Comparison of ENCODE assay signal across 10 mouse cellular contexts in genomic region chr4:130167321-130167720, GRCm38 (mm10). TPM values are rescaled to one million over a fixed set of nuclear protein-coding genes. Genes with fewer than 3 reads are reported as not detected.
DNase-seq lines count a peak whose midpoint lies in the region; ATAC-seq and TF ChIP-seq lines count a peak whose summit lies in the region.
"Had no signal": no experiment of that assay in that cellular context is flagged by ENCODE, and none has a peak within 500 bp of the region (broad histone marks: within the 10 kb centered on the region; RNA-seq: fewer than 3 reads in every experiment).

No protein-coding gene starts in this region.

- intact Hi-C loops in heart, postnatal 14 days (cut with DNase I), result no loop called here

- H3K4me1 ChIP-seq in E14TG2a.4 (replicated peaks; ENCODE audit: low read depth, low read length), result peaks cover 71% of the 10 kb centered on the region
- H3K4me1 ChIP-seq in forebrain, postnatal 0 days (ENCODE audit: insufficient read depth), result no peaks in the 10 kb centered on the region
- peaks cover 46% of the 10 kb centered on the region for H3K4me1 ChIP-seq in limb, embryonic 14.5 days (ENCODE audit: control insufficient read depth, insufficient read depth, low read length)

- peak overlapping the region; percentile 54 for H3K4me3 ChIP-seq in E14TG2a.4 (replicated peaks; ENCODE audit: low read length)
- H3K4me3 ChIP-seq in forebrain, postnatal 0 days (ENCODE audit: low read depth, low read length), result no peak overlapping the region
- no peak overlapping the region for H3K4me3 ChIP-seq in limb, embryonic 14.5 days (replicated peaks; ENCODE audit: low read length)

- H3K4me2 ChIP-seq in forebrain, postnatal 0 days (ENCODE audit: low read depth), result peak overlapping the region; percentile 28; the same call in 1 of the 2 replicates
- peak overlapping the region; percentile 21; the same call in 1 of the 2 replicates for H3K4me2 ChIP-seq in limb, embryonic 14.5 days (replicated peaks; ENCODE audit: low read depth, low read length, severe bottlenecking)

- no peak for TF ChIP-seq POLR2A in limb, embryonic 14.5 days (IDR thresholded peaks at IDR 0.05; ENCODE audit: borderline replicate concordance, extremely low read depth, insufficient read depth, insufficient read length)

- no peaks in the 10 kb centered on the region for H3K36me3 ChIP-seq in E14TG2a.4 (ENCODE audit: insufficient read depth, low read length)
- H3K36me3 ChIP-seq in forebrain, postnatal 0 days (ENCODE audit: insufficient read depth), result no peaks in the 10 kb centered on the region
- no peaks in the 10 kb centered on the region for H3K36me3 ChIP-seq in limb, embryonic 14.5 days (ENCODE audit: control insufficient read depth, insufficient read depth, low read length)

- H3K9ac ChIP-seq in forebrain, postnatal 0 days, result no peak overlapping the region
- H3K9ac ChIP-seq in limb, embryonic 14.5 days (ENCODE audit: low read depth, low read length, severe bottlenecking), result no peak overlapping the region

- peak; percentile 93 for DNase-seq in heart, adult 11 months
- no peak for DNase-seq in heart, postnatal 14 days
- DNase-seq in forebrain, postnatal 0 days, result no peak
- DNase-seq in limb, embryonic 14.5 days (ENCODE audit: low spot score), result no peak
- no peak for DNase-seq in frontal cortex, postnatal 36 days (ENCODE audit: low spot score in 2 of 2)
- DNase-seq in right cerebral cortex, postnatal 10 days (ENCODE audit: low spot score in 2 of 2), result no peak
- DNase-seq in left cerebral cortex, adult 8-10 months (ENCODE audit: low spot score in 2 of 2), result no peak

- no peak for ATAC-seq in forebrain, postnatal 0 days
- no peak for ATAC-seq in limb, embryonic 14.5 days (ENCODE audit: low FRiP score, low read depth)

- H3K9me3 ChIP-seq in E14TG2a.4 (ENCODE audit: low read length), result no peaks in the 10 kb centered on the region
- no peaks in the 10 kb centered on the region for H3K9me3 ChIP-seq in forebrain, postnatal 0 days (ENCODE audit: low read length)
- H3K9me3 ChIP-seq in limb, embryonic 14.5 days (ENCODE audit: control insufficient read depth, low read length), result no peaks in the 10 kb centered on the region

- WGBS in forebrain, postnatal 0 days, result 61% methylated on average over 22 of the region's 22 CpGs
- 54% methylated on average over 22 of the region's 22 CpGs for WGBS in limb, embryonic 14.5 days

- TF ChIP-seq CTCF in E14TG2a.4 (conservative IDR thresholded peaks at IDR 0.05; ENCODE audit: low read length), result no peak
- no peak for TF ChIP-seq CTCF in forebrain, postnatal 0 days (IDR thresholded peaks at IDR 0.05; ENCODE audit: low read depth)

- peaks cover 86% of the 10 kb centered on the region for H3K27me3 ChIP-seq in E14TG2a.4 (ENCODE audit: insufficient read depth, low read length)
- H3K27me3 ChIP-seq in forebrain, postnatal 0 days (ENCODE audit: insufficient read depth, low read length), result peaks cover 12% of the 10 kb centered on the region; the same call in 1 of the 2 replicates
- no peaks in the 10 kb centered on the region for H3K27me3 ChIP-seq in limb, embryonic 14.5 days (ENCODE audit: control insufficient read depth, insufficient read depth, low read length)

- H3K27ac ChIP-seq in forebrain, postnatal 0 days (ENCODE audit: low read depth, low read length), result no peak overlapping the region
- no peak overlapping the region for H3K27ac ChIP-seq in limb, embryonic 14.5 days (replicated peaks; ENCODE audit: low read depth, low read length)

RNA-seq across cellular contexts. Expression of gene Tinagl1, which starts 7.6 kb away (rescaled TPM):
- total RNA-seq in heart, postnatal 14 days (2021), result 10 to 100 TPM; 67.5 to 74.6 TPM
- total RNA-seq in forebrain, postnatal 0 days (2014; rRNA removed), result 3.5 and 6.7 TPM in 2 replicates
- polyA plus RNA-seq in forebrain, postnatal 0 days (2015; fragmentation: Nextera tagmentation; extraction: Ambion mirVana), result 3.5 and 4.5 TPM in 2 replicates
- polyA plus RNA-seq in limb, embryonic 14.5 days (2012; rRNA removed), result 19.9 and 23.9 TPM in 2 replicates
- 13.6 and 14.2 TPM in 2 replicates for polyA plus RNA-seq in limb, embryonic 14.5 days (2014; fragmentation: Nextera tagmentation; extraction: Ambion mirVana)
- 10 to 100 TPM in 1 of 4 experiments, 1 to 10 TPM in 3; 7.7 to 10.5 (median 9.0) TPM for total RNA-seq in left cerebral cortex, adult 8-10 months (2022)

RNA-seq across cellular contexts. Expression of gene Hcrtr1, which starts 28.2 kb away (rescaled TPM):
- under 1 TPM in 1 of 2 experiments, not detected in 1; 0.12 TPM for total RNA-seq in heart, postnatal 14 days (2021)
- total RNA-seq in forebrain, postnatal 0 days (2014; rRNA removed), result 2.4 and 5.0 TPM in 2 replicates
- polyA plus RNA-seq in forebrain, postnatal 0 days (2015; fragmentation: Nextera tagmentation; extraction: Ambion mirVana), result 1.6 and 2.5 TPM in 2 replicates
- 0.10 and 0.37 TPM in 2 replicates for polyA plus RNA-seq in limb, embryonic 14.5 days (2012; rRNA removed)
- polyA plus RNA-seq in limb, embryonic 14.5 days (2014; fragmentation: Nextera tagmentation; extraction: Ambion mirVana), result 0.08 TPM in 1 of 2 replicates, not detected in the other
- 1 to 10 TPM; 1.4 to 2.0 (median 1.9) TPM for total RNA-seq in left cerebral cortex, adult 8-10 months (2022)

RNA-seq across cellular contexts. Expression of gene Gm853, which starts 54.9 kb away (rescaled TPM):
- total RNA-seq in heart, postnatal 14 days (2021), result not detected
- total RNA-seq in forebrain, postnatal 0 days (2014; rRNA removed), result 0.08 TPM in 1 of 2 replicates, not detected in the other
- polyA plus RNA-seq in forebrain, postnatal 0 days (2015; fragmentation: Nextera tagmentation; extraction: Ambion mirVana), result 0.08 and 0.28 TPM in 2 replicates
- 0.03 and 0.04 TPM in 2 replicates for polyA plus RNA-seq in limb, embryonic 14.5 days (2012; rRNA removed)
- polyA plus RNA-seq in limb, embryonic 14.5 days (2014; fragmentation: Nextera tagmentation; extraction: Ambion mirVana), result not detected in 2 replicates
- not detected for total RNA-seq in left cerebral cortex, adult 8-10 months (2022)
- total RNA-seq: adrenal gland, postnatal 10 days; layer of hippocampus, postnatal 10 days had no signal
